Mouse (Mus musculus) thymus, adult 2 months (tissue): ENCODE data around the gene Lingo3.

Experiments used
- CTCF ChIP-seq: fragments of 200-500 bp; IDR thresholded peaks from 2 replicates; pipeline ENCODE4 v1.5.1; 2012; ENCODE audit warnings: mild to moderate bottlenecking, control low read depth, low read length, moderate library complexity, borderline replicate concordance; ENCODE audit not compliant: control insufficient read depth, poor library complexity, insufficient read depth; ENCODE audit errors: extremely low read depth
- POLR2A ChIP-seq: fragments of 200-500 bp; IDR thresholded peaks from 2 replicates; pipeline ENCODE4 v1.6.1; 2012; ENCODE audit warnings: mild to moderate bottlenecking, low read length, control low read depth, moderate library complexity; ENCODE audit not compliant: control insufficient read depth, poor library complexity, insufficient read depth; ENCODE audit errors: extremely low read depth

DNA sequence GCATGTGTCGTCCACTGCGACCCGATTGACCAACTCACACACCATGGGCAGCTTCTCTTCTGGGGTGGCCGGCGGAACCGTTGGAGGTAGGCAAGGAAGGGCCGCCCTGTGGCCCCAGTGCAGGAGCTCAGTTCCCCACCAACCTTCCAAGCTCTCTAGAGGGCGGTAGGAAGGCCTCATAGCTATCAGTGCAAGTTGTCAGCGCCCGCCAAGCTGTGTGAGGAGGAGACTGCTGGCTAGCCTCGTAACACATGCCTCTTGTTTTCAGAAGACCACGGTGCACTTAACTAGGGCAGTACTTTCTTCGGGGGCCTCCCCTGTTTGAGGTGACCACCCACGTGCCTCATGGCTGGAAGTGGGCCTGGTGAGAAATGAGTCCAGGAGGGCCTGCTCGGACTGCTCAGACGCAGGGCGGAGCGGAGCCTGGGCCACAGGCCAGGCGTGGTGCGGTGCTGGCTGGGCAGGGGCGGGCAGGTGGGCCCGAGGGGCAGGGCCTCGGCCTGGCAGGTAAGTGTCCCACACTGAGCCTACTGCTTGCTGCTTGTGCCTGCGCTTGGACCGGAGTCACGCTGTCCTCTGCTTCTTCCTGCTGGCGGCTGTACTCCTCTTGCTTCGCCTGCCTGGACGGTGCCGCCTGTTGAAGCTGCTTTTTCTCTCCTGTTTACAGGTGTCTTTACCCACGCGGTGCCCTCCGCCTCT lies 52.2 kb downstream of the Lingo3 start:
- TF ChIP-seq POLR2A, result no peak
- TF ChIP-seq CTCF, result no peak
